Mouse (Mus musculus): ENCODE data around the gene Tmem80.

DNA sequence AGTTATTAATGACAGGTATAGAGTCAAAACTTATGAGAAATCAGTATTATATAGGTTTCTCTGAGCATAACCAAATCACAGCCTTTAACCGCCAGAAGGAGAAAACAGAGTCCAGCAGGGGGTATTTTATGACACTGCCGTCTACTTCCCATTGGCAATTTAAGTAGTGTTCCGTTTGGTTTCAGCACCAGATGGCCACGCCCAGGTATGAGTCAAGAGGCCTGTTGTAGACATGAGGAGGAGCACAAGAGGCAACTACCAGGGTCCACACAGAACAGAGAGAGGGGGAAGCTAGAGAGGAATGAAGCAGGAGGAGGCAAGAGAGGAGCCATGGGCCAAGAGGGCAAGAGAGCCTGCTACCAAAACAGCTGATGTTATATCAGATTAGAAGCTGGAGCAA is 52.0 kb downstream of the Tmem80 start:
- TF ChIP-seq CTCF (conservative IDR thresholded peaks at IDR 0.05; ENCODE audit: low read length): no peak
- no peak for TF ChIP-seq NANOG (IDR thresholded peaks at IDR 0.05; ENCODE audit: borderline replicate concordance, low read length)
- no peak for TF ChIP-seq POU5F1 (IDR thresholded peaks at IDR 0.05; ENCODE audit: borderline replicate concordance, low read length)

Measured in E14TG2a.4 (cell line).